Mouse (Mus musculus) kidney, adult 2 months (tissue): ENCODE results near the gene Fut11.

ENCODE experiments used
- CTCF ChIP-seq: fragments of 200-500 bp; conservative IDR thresholded peaks from 2 replicates; pipeline ENCODE4 v1.5.1; 2011; ENCODE audit warnings: low read depth, mild to moderate bottlenecking, control low read depth, low read length, moderate library complexity, mixed read lengths; ENCODE audit not compliant: insufficient read depth, insufficient read length
- POLR2A ChIP-seq: fragments of 200-500 bp; IDR thresholded peaks from one replicate; pipeline ENCODE4 v1.6.1; 2011; ENCODE audit warnings: low read depth, low read length, control low read depth

DNA sequence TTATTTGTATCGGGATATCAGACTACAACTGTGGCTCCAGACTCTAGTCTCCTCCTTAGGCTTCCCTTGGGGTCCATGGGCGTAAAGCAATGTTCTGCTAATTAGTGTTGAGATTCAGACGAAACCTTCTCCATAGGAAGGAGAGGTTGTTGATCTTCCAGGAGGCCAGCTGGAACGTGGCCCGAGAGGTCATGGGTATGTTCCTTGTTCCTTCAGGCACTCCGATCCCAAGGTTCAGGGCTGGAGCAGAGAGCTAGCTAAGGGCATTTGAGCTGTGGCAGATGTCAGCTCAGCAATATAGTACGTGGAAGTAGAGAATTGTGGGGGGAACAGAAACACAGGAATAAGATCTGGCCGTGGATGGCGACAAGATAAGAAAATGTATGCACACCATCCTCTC is 39.0 kb upstream of the Fut11 start:
- no peak for TF ChIP-seq POLR2A
- TF ChIP-seq CTCF: no peak
